Mouse (Mus musculus) c-Kit-negative CD71-positive TER-119-positive erythroid progenitor cells, embryonic 14.5 days (primary cell): Measurements from ENCODE around the gene Prcd.

Experiments used
- DNase-seq: peaks from one replicate; pipeline ENCODE4 v3.0.0-alpha.2; 2013; ENCODE audit warnings: low read depth, low spot score

The Prcd gene

DNA sequence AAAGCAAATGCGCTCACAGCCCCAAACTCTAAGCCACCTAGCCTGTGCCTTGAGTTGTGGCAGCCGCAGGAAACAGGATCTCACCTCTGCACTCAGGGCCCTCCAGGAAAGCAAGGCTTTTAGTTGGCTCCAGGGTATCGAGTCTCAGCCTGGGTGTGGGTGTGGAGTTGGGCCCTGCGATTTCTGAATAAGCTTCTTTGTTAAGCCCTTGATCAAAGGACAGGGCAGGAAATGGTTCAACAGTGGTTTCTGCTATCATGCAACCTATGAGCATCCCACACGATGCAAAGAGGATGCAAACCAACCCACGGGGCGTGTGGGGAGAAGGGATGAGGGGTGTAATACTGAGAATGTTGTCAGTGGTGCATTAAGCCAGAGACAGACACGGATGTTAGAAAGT is 34.6 kb downstream of the Prcd start:
- no peak for DNase-seq

DNA sequence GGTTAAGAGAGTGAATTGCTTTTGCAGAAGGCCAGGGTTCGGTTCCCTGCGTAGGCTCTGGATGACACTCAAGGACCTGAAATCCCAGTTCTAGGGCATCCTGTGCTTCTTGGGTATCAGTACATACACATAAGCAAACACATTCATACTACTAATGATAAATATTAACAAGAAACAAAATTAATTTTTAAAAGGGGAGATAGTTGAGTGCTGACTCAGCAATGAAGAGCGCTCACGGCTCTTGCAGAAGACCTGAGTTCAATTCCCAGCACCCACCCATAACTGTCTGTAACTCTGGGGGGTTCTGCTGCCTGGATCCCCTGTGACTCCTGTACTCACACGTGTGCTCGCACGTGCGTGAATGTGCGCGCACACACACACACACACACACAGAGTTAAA is 36.3 kb downstream of the Prcd start:
- DNase-seq = no peak

DNA sequence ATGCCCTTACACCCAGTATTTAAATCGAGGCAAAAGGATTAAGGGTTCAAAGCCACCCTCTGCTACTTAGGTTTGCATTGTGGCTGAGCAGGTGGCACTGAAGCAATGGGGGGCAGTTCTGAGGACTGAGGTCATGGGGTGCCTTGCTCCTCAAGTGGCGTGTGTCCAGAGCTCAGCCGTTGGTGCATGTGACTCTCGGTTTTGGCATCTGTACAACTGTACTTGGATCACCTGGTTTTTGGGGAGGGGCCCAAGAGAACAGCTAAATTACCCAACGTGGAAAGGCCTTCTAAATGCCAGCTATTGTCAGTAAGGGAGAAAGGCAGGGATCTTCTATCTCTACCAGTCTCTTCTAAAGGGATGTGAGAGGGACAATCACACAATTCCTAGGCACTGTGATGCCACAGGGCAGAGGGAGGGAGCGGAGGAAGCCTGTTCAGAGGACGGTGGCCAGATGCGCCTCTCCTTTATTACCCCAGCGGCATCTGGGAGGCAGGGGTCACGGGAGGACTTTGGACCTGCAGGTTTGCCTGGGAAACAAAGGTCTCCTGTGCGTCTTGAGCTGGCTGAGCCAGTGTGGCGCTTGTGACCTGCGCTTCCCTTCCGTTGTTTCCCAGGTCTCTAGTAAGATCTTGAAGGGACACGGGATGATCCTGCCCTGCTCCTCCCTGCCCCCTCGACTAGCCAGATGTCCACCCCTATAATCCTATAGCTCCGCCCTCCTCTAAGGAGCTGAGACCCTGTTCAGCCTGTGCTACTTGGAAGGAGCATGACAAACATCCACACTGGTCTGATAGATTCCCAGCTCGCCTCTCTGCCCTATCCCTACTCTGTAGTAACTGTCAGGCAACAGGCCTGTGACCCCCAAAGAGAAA is 37.6 kb downstream of the Prcd start:
- no peak for DNase-seq

DNA sequence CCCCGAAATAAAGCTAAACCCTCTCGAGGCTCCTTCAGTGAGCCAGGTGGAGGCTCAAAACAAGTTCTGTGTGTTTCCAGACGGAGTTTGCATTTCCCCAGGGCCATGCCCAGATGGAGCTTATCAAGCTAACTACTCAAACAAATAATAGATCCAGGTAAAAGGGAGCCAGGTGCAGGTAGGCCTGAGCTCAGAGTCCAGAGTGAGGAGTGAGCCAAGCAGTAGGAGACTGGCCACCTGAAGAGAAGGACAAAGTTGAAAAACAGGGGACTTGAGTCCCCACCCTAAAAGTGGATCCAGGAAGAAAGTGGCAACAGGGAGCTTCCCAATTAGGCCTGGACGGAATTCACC is 40.5 kb downstream of the Prcd start:
- DNase-seq = no peak

DNA sequence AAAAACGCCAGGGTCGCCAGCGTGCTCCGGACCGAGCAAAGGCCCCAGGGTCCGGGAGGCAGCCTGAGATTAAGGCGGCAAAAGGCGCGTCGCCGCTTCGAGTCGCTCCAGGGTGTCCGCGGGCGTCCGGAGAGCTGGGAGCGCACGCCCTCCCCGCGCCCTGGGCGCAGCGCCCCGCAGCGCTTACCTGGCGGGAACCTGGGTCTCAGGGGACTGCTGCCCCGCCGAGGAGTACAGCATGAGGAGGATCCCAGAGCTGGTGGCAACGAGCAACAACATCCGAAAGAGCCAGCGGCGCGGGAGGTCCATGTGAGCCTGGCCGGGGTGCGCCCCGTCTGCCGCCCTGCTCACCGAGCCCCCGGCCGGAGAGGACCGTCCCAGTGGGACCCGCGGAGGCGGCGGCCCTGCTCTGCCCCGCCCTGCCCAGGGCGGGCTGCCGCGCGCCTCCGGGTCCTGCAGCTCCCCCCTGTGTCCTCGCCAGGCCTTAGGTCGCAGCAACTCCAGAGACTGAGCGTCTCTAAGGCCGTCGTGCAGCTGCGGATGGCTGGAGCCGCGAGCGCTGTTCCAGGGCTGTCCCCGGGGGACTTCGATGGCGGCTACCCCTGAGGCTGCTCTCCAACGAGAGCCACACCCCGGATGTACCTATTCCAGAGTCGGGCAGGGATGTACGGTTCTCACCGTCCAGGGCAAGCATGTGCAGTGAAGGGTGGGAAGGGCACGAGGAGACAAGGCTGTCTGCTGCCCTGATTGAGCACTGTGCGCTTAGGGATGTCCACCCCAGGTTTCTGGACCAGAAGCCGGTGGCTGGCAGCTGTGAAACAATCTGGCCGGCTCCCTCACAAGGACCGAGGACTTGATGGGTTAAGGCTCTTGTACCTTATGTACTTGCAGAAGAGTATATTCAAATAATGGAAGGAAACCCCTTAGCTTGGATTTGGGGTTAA is 41.2 kb downstream of the Prcd start:
- DNase-seq = no peak

DNA sequence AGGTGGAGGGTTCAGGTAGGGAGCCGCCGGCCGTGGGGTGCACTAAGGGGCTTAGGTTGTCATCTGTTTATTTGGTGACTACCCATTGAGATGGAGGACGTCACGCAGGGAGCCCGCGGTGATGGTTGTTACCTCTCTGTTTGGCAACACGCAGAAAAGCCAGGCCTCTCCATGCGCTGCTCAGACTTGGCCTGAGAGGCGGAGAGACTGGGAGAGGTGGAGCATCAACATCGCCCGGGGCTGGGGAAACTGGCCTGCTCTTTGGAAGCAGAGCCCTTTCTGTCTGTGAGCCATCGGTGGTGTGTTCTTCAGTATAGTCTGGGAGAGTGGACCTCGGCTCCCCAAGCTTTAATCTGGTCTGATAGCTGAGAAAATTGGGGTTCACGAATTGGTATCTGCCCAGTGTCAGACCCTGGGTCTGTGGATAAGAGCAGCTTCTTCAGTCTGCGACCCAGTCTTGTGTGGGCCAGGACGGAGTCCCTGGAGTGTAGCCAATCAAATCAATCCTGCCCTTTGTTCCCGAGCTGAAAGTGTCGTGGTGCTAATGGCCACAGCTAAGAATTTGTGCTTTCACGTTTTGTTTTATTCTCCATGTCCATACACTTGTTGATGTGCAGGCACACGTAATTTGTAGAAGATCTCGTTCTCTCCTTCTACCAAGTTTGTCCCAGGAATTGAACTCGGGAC is 42.0 kb downstream of the Prcd start:
- no peak for DNase-seq

DNA sequence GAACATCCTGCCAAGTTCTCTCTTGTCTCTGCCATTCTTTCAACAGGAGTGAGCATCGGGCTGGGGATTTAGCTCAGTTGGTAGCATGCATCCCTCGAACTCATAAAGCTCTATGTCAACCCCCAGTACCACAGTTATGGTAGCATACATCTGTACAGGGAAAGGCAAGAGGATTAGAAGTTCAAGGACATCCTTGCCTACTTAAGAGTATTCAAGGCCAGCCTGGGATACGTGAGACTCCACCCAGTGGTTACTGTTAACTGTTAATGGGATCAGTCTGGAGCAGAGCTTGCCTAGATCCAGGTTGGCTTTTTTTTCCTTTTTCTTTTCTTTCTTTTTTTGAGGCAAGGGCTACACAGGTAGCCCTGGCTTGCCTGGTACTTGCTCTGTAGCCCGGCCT is 43.1 kb downstream of the Prcd start:
- no peak for DNase-seq

DNA sequence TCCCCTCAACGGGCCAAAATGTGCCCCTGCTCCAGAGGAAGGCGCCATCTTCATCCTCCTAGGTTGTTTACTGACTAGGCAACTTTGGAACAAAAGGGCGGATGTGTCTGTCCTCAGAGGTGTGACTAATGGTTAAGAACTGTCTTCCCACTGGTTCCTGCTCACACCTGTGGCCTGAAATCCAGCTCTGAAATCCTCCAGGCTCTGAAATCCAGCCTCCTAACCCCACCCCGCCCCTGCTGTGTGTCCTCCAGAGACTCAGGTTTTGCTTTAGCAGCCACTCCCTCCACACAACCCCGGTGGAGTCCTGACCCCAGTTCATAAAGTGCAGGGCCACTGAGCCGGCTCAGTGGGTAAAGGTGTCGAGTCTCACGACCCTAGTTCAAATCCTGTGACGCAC is 44.2 kb downstream of the Prcd start:
- no peak for DNase-seq

DNA sequence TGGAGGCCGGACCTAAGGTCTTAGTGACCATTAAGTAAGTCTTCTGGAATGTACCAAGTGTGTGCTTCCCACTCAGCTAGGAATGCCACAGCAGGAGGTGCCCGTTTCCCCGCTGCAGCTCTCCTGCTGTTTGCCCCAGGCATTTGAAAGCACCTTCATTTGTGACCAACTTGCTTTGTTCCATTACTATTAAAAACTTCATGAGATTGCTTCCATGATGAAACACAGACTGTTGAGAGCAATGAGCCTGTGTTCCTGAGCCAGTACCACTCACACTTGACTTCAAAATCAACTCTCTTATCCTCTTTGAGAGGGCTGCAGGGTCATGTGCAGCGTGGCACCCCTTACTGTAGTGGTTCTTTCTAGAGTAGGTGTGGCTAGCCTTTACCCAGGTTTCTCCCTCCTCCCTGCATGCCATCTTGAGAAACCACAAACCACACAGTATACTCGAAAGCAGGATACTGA is 48.1 kb downstream of the Prcd start:
- no peak for DNase-seq

DNA sequence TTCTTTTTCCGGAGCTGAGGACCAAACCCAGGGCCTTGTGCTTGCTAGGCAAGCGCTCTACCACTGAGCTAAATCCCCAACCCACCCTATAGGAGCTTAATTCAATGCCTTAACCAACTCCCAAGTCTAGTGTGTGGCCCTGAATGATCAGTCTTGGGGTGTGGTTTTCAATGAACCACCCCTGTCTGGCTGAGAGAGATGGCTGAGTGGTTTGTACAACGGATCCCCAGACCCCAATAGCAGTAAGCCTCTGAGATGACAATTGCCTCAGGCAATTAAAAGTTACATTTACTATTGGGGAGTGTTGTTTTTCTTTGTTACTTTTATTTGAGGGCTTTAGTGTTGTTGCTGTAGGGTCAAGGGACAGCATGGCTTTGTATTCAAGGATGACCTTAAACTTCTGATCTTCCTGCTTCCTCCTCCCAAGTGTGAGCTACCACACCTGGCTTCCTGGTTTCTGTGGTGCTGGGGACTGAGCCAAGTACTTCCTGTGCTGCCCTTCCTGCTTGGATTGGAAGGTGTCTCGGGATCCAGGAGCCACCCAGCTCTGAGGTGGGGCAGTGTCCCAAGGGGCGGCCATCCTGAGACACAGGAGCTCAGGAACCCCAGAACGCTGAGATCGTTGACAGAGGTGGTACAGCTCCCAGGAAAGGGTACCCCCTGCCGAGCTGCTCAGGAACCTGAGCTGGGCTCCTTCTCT is 51.2 kb downstream of the Prcd start:
- DNase-seq = no peak

DNA sequence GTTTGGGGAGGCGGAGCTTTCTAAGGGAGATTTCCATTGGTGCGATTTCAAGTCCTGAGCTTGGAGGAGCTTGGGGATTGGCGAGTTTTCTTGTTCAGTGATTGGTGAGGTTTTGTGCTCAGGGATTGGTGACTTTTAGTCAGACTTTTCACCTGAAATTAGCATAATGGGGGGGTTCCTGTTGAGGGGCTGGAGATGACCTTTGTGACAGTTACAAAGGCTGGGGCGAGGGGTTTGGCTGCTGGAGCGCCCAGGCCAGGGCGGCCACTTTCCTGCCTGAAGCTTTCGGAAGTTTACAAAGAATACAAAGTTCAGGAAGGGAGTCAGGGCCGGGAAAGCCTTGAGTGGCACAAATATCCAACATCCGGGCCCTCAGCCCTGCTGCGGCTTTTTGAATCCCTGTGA is 51.9 kb downstream of the Prcd start:
- no peak for DNase-seq

DNA sequence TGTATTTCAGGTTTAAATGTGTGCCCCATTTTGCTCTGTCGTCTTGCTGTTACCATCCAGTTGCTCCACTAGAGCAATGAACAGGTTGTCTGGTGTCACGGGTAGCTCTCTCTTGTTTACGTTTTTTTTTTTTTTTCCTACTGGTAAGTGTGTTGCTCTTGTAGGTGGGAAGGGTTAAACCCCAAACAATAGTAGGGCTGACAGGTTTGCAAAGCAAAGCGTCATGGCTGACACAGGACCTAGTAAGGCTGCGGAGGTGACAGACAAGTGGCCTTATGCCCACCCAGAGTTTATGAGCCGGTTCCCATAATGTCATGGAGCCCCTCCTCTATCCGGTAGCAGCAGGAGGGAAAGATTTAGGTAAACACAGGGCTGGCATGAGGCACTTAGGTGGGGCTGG is 53.0 kb downstream of the Prcd start:
- no peak for DNase-seq

DNA sequence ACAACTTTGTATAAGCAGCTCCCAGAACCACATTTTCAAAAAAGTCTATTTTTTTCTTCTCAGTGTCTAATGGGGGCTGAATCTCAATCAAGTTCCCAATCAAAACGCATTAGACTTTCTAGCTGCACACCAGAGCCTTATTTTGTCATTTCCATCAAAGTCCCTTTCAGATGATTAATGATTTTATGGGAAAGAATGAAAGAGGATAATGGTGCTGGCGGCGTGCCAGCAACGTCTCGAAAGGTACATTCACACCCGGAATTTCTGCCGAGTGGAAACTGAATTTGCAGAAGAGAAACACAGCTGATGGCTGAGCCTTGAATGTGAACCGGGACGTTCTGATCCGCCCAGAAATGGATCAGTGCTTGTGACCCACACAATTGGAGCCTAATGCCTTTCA is 56.8 kb downstream of the Prcd start:
- DNase-seq = no peak

DNA sequence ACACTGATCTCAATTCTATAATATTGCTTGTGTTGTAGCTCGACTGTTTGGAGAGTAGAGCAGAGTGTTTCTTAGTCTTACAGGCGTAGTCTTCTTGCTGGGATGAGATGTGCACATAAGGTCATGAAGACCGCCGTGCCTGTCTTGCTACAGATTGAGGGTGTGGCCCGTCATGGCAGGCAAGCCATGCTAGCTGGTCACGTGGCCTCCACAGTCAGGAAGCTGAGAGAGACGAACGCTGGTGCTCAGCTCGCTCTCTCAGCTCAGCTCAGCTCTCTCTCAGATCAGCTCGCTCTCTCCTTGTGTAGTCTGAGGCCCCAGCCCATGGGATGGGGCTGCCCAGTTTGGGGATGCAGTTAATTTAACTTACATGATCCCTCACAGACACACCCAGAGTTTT is 57.5 kb downstream of the Prcd start:
- DNase-seq = no peak

DNA sequence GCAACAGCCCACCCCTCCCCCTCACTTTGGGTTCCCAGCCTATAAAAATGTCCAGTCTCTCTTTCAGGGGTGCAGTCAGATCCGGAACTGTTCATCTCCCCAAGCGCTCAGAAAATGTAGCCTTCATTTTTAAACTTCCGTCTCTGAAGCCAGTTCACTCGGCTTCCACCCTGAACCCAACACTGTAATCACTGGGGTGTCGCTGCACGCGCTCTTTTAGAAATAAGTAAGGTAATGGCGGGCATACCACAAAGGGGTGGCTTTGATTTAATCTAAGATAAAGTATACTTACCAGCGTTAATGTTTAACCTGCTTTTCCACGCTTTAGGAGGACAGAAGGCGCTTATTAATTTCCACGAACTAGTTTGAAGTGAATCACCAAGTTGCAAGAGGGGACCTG is 60.7 kb downstream of the Prcd start:
- DNase-seq = no peak
